Mouse (Mus musculus) CH12.LX (cell line): Measurements from ENCODE around the gene Tamm41. TPM values are rescaled to one million over a fixed set of nuclear protein-coding genes. Genes with fewer than 3 reads are reported as not detected.

Experiments
- DNase-seq: peaks from one replicate; pipeline ENCODE4 v3.0.0-alpha.2; 2013; ENCODE audit errors: extremely low read depth
- H3K27ac ChIP-seq: 2 replicates; pipeline ENCODE4 v1.5.1; 2012; ENCODE audit warnings: low read depth, mild to moderate bottlenecking, control low read depth, moderate library complexity; ENCODE audit not compliant: insufficient read depth
- H3K27me3 ChIP-seq: replicated peaks from 2 replicates; pipeline ENCODE3; 2012; ENCODE audit warnings: inconsistent platforms
- H3K36me3 ChIP-seq, 2 experiments: replicated peaks in 1 of 2; 2 replicates each; pipeline versions ENCODE3 to v1.6.1; 2012; ENCODE audit warnings: inconsistent platforms in 1 of 2, low read length in 1 of 2, mild to moderate bottlenecking in 1 of 2, mixed read lengths in 1 of 2, moderate library complexity in 1 of 2; ENCODE audit not compliant: control insufficient read depth in 1 of 2, insufficient read depth in 1 of 2
- H3K4me1 ChIP-seq, 2 experiments: 2 replicates each; pipeline ENCODE4 v1.6.1; 2012; ENCODE audit warnings: inconsistent platforms in 1 of 2, moderate library complexity in 1 of 2; ENCODE audit not compliant: insufficient read depth in 2 of 2, control insufficient read depth in 1 of 2
- H3K4me2 ChIP-seq: 2 replicates; pipeline ENCODE4 v1.6.1; 2012; ENCODE audit warnings: low read depth, mild to moderate bottlenecking, control low read depth; ENCODE audit not compliant: poor library complexity, insufficient read depth, severe bottlenecking
- H3K4me3 ChIP-seq, 3 experiments: fragments of 150-350 bp in 1 of 3; sonication (generic) in 1 of 3; replicated peaks in 1 of 3; 2 replicates each; pipeline versions ENCODE3 to v1.5.1; 2011 to 2012; ENCODE audit warnings: low read depth in 2 of 3, low read length in 2 of 3, mild to moderate bottlenecking in 2 of 3, moderate library complexity in 2 of 3, control low read depth in 1 of 3, improper control_type of control experiment in 1 of 3, inconsistent platforms in 1 of 3, mixed read lengths in 1 of 3; ENCODE audit not compliant: poor library complexity in 1 of 3
- H3K79me2 ChIP-seq: replicated peaks from 2 replicates; pipeline ENCODE4 v1.6.1; 2012; ENCODE audit warnings: mild to moderate bottlenecking, moderate library complexity; ENCODE audit not compliant: control insufficient read depth, poor library complexity, insufficient read depth, severe bottlenecking; ENCODE audit errors: extremely low read depth
- H3K9ac ChIP-seq: 2 replicates; pipeline ENCODE4 v1.6.1; 2012; ENCODE audit warnings: low read depth, mild to moderate bottlenecking, control low read depth, moderate library complexity; ENCODE audit not compliant: insufficient read depth
- H3K9me3 ChIP-seq: replicated peaks from 2 replicates; pipeline ENCODE3; 2012; ENCODE audit warnings: low read length, inconsistent platforms, mixed read lengths
- CTCF ChIP-seq, 2 experiments: IDR thresholded peaks in 1 of 2; conservative IDR thresholded peaks in 1 of 2; 2 replicates each; pipeline ENCODE4 v1.5.1; 2011 to 2012; ENCODE audit warnings: low read depth in 2 of 2, low read length in 2 of 2, improper control_type of control experiment in 1 of 2, inconsistent platforms in 1 of 2, mild to moderate bottlenecking in 1 of 2, moderate library complexity in 1 of 2
- E2F4 ChIP-seq: IDR thresholded peaks from 2 replicates; pipeline ENCODE4 v1.6.1; 2011; ENCODE audit warnings: low read depth, low read length, improper control_type of control experiment; ENCODE audit not compliant: insufficient replicate concordance
- EP300 ChIP-seq: IDR thresholded peaks from 2 replicates; pipeline ENCODE4 v1.6.1; 2011; ENCODE audit warnings: low read length, improper control_type of control experiment
- ETS1 ChIP-seq: conservative IDR thresholded peaks from 2 replicates; pipeline ENCODE4 v1.6.1; 2012; ENCODE audit warnings: low read depth, mild to moderate bottlenecking, inconsistent platforms, low read length, improper control_type of control experiment, moderate library complexity
- IRF4 ChIP-seq: IDR thresholded peaks from 2 replicates; pipeline ENCODE4 v1.6.1; 2014; ENCODE audit warnings: low read depth, mild to moderate bottlenecking, inconsistent platforms, low read length, improper control_type of control experiment
- MAX ChIP-seq: IDR thresholded peaks from 2 replicates; pipeline ENCODE4 v1.6.1; 2011; ENCODE audit warnings: low read length, improper control_type of control experiment
- MAZ ChIP-seq: IDR thresholded peaks from 2 replicates; pipeline ENCODE4 v1.6.1; 2012; ENCODE audit warnings: low read depth, mild to moderate bottlenecking, inconsistent platforms, low read length, improper control_type of control experiment, moderate library complexity
- MEF2A ChIP-seq: IDR thresholded peaks from 2 replicates; pipeline ENCODE4 v1.6.1; 2014; ENCODE audit warnings: low read depth, mild to moderate bottlenecking, inconsistent platforms, low read length, improper control_type of control experiment, borderline replicate concordance
- MYC ChIP-seq: IDR thresholded peaks from 2 replicates; pipeline ENCODE4 v1.6.1; 2011; ENCODE audit warnings: low read depth, mild to moderate bottlenecking, improper control_type of control experiment, low read length
- SMC3 ChIP-seq: IDR thresholded peaks from 2 replicates; pipeline ENCODE4 v1.6.1; 2011; ENCODE audit warnings: low read depth, low read length, improper control_type of control experiment
- UBTF ChIP-seq: IDR thresholded peaks from 2 replicates; pipeline ENCODE4 v1.6.1; 2012; ENCODE audit warnings: low read depth, mild to moderate bottlenecking, inconsistent platforms, low read length, improper control_type of control experiment, moderate library complexity
- ZC3H11A ChIP-seq: IDR thresholded peaks from 2 replicates; pipeline ENCODE4 v1.6.1; 2012; ENCODE audit warnings: low read depth, mild to moderate bottlenecking, inconsistent platforms, low read length, improper control_type of control experiment
- ZMIZ1 ChIP-seq: IDR thresholded peaks from 2 replicates; pipeline ENCODE4 v1.6.1; 2012; ENCODE audit warnings: low read depth, mild to moderate bottlenecking, inconsistent platforms, low read length, improper control_type of control experiment
- dilution Hi-C: fragments of 300-500 bp; cut with MboI; formaldehyde crosslinking; loops from 2 replicates; pipeline ENCODE4 v1.14.3; 2020; ENCODE audit warnings: low sequenced_read_pairs; ENCODE audit not compliant: extremely low pct_unique_long_range_greater_than_20kb, extremely low pct_ligation_motif_present
- in situ Hi-C: fragments of 300-500 bp; cut with MboI; formaldehyde crosslinking; loops from 3 replicates; pipeline ENCODE4 v1.14.3; 2019; ENCODE audit warnings: low sequenced_read_pairs, low pct_ligation_motif_present, low pct_unique_long_range_greater_than_20kb, mixed read lengths
- polyA plus RNA-seq: library from polyadenylated mRNA; unstranded; fragments of >175 nt; gene quantifications from 2 replicates; pipeline ENCODE4 v1.2.1, GENCODE M21; 2012; ENCODE audit warnings: low read depth; ENCODE audit not compliant: insufficient read length
- total RNA-seq, 2 experiments: library from RNA; depleted of rRNA; stranded (reverse); fragments of 300-350 nt in 1 of 2; fragments of >200 nt in 1 of 2; gene quantifications; 2 replicates each; pipeline ENCODE4 v1.2.3; 2012 to 2014

Gene Tamm41
- total and polyA plus RNA-seq, 3 experiments: 29.3 to 41.1 (median 39.8) TPM

DNA sequence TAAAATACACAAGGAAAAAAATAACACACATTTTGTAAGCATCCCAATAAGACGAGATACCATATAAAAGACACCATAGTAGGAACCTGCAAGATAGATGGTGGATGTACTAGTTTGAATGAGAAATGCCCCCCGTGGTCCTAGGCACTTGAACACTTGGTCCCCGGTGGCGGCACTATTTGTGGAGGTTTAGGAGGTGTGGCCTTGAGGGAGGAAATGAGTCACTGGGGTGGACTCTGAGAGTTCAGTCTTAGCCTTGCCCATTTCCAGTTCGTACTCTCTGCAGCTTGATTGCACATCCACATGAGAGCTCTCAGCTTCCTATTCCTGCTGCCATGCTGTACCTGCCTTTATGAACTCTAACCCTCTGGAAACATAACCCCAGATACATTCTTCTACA, 83.2 kb downstream of the Tamm41 start:
- Histone ChIP-seq H3K9ac (no peak overlapping the region), H3K9me3 (peaks cover 3% of the 10 kb centered on the region)
- dilution Hi-C loops: no loop called here
- no peak for TF ChIP-seq E2F4
- TF ChIP-seq UBTF: no peak
- no peak for TF ChIP-seq MAZ
- TF ChIP-seq ETS1: no peak
- no peak for TF ChIP-seq CTCF (conservative IDR thresholded peaks at IDR 0.05 in 1 of 2, IDR thresholded peaks at IDR 0.05 in 1 of 2; ENCODE audit: low read depth in 2 of 2, low read length in 2 of 2)
- no peak for TF ChIP-seq EP300
- TF ChIP-seq MYC: no peak
- TF ChIP-seq SMC3: no peak
- TF ChIP-seq ZMIZ1: no peak
- TF ChIP-seq IRF4: no peak
- no peak for TF ChIP-seq MEF2A
- TF ChIP-seq MAX: no peak
- TF ChIP-seq ZC3H11A: no peak
- TF ChIP-seq, all 38 proteins: peak for 0
- peaks cover 27 to 59% of the 10 kb centered on the region in 2 experiments for H3K36me3 ChIP-seq
- DNase-seq: no peak
- peaks cover 52% of the 10 kb centered on the region for H3K79me2 ChIP-seq
- in situ Hi-C loops: no loop called here
- H3K4me1 ChIP-seq: peaks cover 9 to 45% of the 10 kb centered on the region in 2 experiments
- H3K27ac ChIP-seq: no peak overlapping the region
- no peak overlapping the region for H3K4me3 ChIP-seq
- no peak overlapping the region for H3K4me2 ChIP-seq
- no peaks in the 10 kb centered on the region for H3K27me3 ChIP-seq

Other genes starting within 250 kb of the Tamm41 start
- gene Vgll4, start 67.9 kb downstream of the Tamm41 start, total RNA-seq (2012; rRNA removed): 73.7 and 85.1 TPM in 2 replicates
- gene Vgll4, start 67.9 kb downstream of the Tamm41 start, total RNA-seq (2014; rRNA removed): 29.3 and 34.6 TPM in 2 replicates
- 32.4 and 37.3 TPM in 2 replicates for gene Vgll4, start 67.9 kb downstream of the Tamm41 start, polyA plus RNA-seq
- 0.55 and 0.59 TPM in 2 replicates for gene Syn2, start 97.0 kb upstream of the Tamm41 start, total RNA-seq (2012; rRNA removed)
- gene Syn2, start 97.0 kb upstream of the Tamm41 start, total RNA-seq (2014; rRNA removed): 1.2 and 1.6 TPM in 2 replicates
- 1.2 and 1.3 TPM in 2 replicates for gene Syn2, start 97.0 kb upstream of the Tamm41 start, polyA plus RNA-seq
- gene Gm17482, start 189.5 kb upstream of the Tamm41 start, total RNA-seq (2012; rRNA removed): not detected in 2 replicates
- gene Gm17482, start 189.5 kb upstream of the Tamm41 start, total RNA-seq (2014; rRNA removed): not detected in 2 replicates
- gene Gm17482, start 189.5 kb upstream of the Tamm41 start, polyA plus RNA-seq: not detected in 2 replicates
- gene Timp4, start 214.3 kb upstream of the Tamm41 start, total RNA-seq (2012; rRNA removed): not detected in 2 replicates
- gene Timp4, start 214.3 kb upstream of the Tamm41 start, total RNA-seq (2014; rRNA removed): not detected in 2 replicates
- 0.12 TPM in 1 of 2 replicates, not detected in the other for gene Timp4, start 214.3 kb upstream of the Tamm41 start, polyA plus RNA-seq